Mouse (Mus musculus) retina, adult 2 months (tissue): ENCODE measurements at regions not wholly inside any gene's neighbourhood (a gene's known extent, or its start where the extent isn't known, plus 50 kb on each side); places are given as distances from the start of the nearest gene placed in this dataset.
A peak's percentile ranks its signal among the peaks of the same experiment; 100 is the strongest.

Experiments used
- DNase-seq: peaks from one replicate; pipeline ENCODE4 v3.0.0-alpha.2; 2012; ENCODE audit warnings: low read depth, low spot score

DNA sequence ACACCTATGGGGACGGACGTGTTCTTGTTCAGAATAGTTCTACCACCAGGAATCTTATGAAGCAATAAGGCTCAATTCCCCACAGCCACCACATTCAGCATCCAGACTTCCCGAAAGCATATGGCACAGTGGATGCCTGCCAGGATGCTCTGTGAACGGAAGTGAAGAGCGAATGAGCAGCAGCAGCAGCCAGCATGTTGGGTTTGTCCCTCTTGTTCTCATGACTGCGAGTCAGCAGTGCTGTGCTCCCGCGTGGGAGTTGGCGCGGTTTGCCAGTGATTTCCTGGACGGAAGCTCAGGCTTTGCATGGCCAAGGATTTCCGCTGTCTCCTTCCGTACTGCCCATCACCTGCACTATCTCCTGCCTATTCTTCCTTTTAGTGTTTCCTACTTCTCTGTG lies 471.8 kb upstream of the Kif2a start:
- no peak for DNase-seq

DNA sequence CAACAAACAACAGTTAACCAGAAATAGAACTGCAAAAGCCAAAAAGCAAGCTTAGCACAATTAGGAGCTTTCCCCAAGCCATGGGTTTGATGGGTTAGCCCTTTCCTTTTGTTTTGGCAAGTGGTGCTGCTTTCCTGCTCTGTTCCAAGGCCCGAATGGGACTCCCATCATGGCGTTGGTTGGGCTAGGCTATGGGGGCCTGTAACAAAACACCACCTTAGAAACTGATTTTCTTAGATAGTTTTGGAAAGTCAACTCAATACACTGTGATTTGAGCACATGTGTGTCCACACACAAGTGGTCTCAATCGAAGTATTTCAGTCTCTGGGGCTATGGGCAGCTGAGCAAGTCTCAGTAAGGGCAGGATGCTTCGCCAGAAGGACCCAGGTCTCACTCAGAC lies 470.5 kb upstream of the Kif2a start:
- DNase-seq, result no peak

DNA sequence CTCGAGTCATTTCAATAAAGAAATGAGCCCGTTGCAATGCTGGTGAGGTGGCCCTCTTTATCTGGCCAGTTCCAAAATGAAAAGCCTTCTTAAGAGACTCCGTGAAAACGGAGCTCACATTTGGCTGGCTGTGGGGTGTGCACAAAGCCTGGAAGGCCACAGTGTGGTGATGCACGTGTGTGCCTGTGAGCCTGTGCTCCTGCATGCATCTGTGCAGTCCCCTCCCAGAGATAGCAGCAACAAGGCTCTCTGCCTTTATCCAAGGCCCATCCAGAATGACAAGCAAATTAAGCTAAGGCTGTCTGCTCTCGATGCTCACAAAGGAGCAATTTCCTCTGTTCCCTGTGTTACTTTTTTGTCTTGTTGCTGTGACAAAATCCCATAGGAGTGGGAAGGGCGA lies 469.5 kb upstream of the Kif2a start:
- no peak for DNase-seq

GRCm38 (mm10) chr13:107485400-107486017 lies 463.6 kb upstream of the Kif2a start:
- DNase-seq, result no peak

DNA sequence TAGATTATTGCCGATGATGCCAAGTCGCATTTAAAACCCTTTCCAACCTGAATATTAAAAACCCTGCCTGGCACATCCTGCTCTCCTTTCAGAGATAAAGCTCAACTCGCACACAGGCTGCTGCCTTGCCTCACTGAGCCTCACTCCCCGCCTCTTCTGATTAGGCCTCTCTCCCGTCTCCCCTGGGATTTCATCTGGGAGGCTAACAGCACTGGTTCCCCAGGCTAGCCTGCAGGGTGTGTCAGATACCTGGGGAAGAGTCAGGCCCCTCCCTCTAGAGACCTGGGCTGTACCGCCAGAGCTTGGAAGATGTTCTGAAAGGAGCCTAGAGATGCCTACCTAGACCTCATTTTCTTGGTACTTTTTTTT lies 462.7 kb upstream of the Kif2a start:
- DNase-seq, result no peak

DNA sequence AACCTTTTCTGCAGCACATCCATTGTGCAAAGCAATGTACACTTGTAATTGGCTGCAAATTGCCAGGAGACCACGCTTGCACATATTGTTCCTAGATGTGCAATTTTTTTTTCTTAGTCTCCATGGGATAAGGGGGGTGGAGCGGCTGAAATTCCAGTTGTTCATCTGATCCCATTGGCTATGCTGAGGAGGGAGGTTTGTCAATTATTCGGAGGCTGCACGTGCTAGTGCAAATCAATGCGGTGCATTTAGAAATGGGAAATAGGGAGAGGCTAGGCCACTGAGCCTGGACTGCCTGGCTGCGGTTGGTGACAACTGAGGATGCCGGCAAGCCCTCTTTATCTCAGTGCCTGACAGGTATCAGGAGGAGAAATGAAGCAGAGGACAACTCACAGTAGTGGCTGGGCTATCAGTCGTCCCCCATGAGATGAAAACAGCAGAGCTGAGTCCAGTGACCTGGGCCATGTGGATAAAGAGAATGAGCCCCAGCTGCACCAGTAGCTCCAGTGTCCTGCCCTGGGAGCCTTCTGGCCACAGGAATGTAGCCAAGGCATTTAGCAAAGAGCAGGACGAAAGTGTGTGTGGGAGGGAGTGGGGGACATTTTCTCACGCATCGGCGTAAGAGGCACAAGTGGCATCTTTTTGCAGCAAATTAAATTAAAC lies 462.2 kb upstream of the Kif2a start:
- no peak for DNase-seq

GRCm38 (mm10) chr13:107475166-107475565 lies 453.2 kb upstream of the Kif2a start:
- DNase-seq, result no peak

- no peak for DNase-seq
These were observed 447.8 kb upstream of the Kif2a start for GRCm38 (mm10) chr13:107469491-107470276.

DNA sequence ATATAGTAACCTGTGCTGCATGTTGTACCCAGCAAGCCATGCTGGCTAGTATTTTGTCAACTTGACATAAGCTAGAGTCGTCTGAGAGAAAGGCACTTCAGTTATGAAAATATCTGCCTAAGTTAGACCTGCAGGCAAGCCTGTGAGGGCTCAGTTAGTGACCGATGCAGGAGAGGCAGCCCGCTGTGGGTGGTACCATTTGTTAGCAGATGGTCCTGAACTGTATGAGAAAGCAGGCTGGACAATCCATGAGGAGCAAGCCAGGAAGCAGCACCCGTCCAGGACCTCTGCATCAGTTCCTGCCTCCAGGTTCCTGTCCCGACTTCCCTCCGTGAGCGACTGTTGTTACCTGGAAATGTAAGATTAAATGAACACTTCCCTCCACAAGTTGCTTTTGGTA lies 440.9 kb upstream of the Kif2a start:
- no peak for DNase-seq

GRCm38 (mm10) chr13:107461048-107461912 lies 439.4 kb upstream of the Kif2a start:
- peak; percentile 37 for DNase-seq

- DNase-seq, result no peak
These were observed 436.8 kb upstream of the Kif2a start for GRCm38 (mm10) chr13:107458730-107459129.

DNA sequence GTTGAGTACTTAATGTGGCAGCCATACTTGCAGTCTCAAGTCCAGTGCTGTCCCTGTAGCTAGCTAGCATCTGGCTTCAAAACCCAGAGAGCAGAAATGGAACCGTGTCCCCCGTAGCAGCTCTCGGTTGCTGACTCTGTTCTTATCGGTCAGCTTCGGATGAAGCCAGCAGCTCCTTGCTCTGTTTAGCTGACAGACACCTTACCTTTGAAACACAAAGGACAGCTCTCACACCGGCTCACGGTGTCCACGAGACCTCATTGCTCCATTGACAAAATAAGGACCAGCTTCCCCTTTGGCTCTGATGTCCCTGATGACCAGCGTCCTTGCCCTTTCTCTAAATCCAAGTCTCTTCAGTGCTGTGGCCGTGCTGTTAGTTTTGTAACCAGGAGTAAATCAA lies 435.3 kb upstream of the Kif2a start:
- DNase-seq, result no peak

DNA sequence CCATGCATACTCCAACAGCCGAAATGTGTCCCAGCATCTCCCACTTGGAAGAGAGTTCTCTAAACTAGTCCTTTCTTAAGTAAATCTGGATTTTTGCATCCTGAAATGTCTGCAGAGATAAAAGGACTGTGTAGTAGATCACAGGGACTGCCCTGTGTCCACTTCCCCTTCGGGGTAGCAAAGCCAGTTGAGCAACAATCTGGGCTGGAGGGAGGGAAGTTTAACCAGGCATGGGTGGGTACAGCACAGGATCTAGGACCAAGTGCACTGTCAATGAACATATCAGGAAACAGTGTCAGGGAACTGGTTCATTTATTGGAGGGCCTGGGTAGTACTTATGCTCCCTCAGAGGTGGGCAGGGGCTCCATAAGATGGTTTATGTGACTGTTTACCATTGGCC lies 434.5 kb upstream of the Kif2a start:
- DNase-seq, result no peak

DNA sequence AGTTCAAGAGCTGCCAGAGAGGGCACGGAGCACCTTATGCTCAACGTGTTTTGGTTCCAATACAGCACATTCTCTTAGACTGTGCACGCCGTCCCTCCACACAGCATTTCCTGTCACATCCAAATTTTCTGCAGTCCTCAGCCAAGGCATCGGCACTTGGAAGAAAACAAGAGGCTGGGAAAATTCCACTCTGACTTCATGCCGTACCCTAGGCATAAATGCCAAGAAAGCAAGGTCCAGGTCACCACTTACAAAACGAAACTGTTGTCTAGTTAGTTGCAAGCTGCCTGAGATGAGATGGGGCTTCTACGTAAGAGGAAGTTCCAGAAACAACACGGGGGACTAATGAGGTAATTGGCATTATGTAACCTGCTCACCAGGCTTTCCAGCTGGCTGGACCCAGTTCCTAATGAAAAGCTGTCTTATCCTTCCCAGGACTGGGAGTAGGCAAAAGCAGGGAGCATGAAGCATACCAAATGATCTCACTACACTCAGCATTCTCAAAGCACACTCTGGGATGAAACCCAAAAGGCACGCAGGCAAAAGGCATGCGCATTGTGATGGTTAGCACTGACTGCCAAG lies 427.8 kb upstream of the Kif2a start:
- no peak for DNase-seq

- DNase-seq, result no peak
These were observed 425.9 kb upstream of the Kif2a start for GRCm38 (mm10) chr13:107447813-107448212.

- DNase-seq, result no peak
These were observed 397.6 kb upstream of the Kif2a start for GRCm38 (mm10) chr13:107419363-107420155.

DNA sequence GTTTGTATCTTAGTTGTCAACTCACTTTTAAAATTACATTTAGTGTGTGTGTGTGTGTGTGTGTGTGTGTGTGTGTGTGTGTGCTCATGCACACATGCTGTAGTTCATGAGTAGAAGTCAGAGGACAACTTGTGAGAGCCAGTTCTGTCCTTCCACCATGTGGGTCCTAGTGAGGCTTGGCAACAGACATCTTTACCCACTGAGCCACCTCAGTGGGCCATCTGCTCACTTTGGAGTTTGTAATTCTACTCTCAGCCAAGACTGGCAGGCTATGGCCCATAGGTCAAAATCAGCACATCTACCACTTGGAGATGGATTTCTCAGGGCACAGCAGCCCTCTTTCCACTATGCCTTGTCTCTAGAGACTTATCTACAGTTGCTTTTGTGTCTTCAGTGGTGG lies 388.3 kb upstream of the Kif2a start:
- DNase-seq, result no peak

DNA sequence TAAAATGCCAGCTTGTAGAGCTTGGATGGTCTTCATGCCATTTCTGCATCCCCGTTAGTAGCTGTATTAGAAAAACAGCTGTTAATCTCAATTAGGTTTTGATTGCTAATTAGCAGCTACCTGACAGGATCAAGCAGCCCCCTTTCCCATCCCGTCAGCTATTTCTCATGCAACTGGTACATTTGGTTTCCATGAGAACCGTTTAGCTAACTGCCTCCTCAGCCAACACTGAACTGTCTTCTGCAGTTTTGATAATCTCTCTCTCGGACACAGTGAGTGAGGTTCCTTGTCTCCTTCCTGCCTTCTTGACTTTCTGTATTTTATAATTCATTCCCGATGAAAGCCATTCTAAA lies 385.7 kb upstream of the Kif2a start:
- no peak for DNase-seq

DNA sequence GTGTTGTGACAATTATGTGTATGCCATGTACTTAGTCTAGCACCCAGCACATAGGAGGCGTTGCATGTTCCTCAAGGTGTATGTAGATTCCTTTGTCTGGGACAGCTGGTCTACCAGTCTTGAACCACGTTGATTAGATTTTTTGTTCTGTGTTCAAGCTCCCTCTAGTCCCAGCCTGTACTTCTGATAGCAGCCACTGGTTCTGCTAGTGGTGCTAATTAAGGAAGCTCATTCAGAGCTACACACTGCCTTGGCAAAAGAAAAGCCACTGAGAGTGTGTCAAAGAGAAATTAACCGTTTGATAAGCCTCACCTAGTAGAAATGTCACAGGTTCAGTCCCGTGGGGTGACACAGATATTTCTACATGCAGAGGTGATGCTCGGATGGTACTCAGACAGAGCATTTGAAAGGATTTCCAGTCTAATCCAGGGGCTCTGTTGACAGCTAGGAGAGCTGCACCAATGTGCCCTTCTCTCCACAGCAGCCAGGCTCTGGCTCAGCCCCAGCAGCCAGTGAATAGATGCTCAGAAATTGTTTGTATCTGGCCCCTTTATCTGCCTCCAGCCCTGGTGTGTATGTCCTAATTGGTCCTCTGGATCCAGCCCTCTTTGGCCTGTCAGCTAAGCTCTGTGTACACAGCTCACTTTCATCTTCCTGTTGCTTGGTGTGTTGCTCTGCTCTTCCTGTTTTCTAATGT lies 385.2 kb upstream of the Kif2a start:
- DNase-seq, result no peak

DNA sequence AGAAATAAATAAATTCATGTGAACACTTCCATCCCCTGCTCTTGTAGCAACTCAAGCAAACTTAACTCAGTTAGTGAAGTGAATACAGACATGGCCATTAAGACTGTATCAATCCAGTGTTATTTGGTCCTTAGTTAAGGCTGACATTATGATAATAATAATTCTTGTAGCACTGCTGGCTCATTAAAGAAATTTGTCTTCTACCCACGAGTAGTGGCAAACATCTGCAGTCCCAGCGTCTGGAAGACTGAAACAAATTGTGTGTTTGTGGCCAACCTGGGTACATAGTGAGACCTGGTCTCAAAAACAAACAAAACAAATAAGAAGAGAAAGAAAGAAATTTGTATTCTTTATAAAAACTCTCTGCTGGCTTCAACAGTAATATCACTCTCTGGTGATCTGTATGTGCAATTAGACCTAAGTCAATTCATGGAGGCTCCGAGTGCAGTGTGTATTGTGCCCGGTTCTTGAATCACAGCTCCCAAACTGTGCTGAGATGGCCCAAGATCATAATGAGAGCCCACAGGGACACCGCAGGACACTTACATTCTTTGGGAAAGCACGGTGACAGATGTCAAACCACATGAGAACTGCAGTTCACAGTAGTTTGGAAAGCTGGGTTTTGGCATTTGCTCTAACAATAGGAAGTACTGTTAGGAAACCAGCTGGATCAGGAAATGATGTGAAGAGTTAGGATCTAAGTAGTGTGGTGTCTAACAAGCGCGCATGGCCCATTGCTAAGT lies 376.9 kb upstream of the Kif2a start:
- no peak for DNase-seq
